Mouse (Mus musculus) embryonic facial prominence, embryonic 11.5 days (tissue): ENCODE measurements around the gene Elk4. TPM values are rescaled to one million over a fixed set of nuclear protein-coding genes. Genes with fewer than 3 reads are reported as not detected.
A peak's percentile ranks its signal among the peaks of the same experiment; 100 is the strongest.

Experiments used
- ATAC-seq: fragments of 200-750 bp; cut with Nextera tagmentation; replicated peaks from 2 replicates; pipeline ENCODE4 v1.8.0; 2017; ENCODE audit warnings: low read depth; ENCODE audit not compliant: insufficient number of reproducible peaks, low FRiP score, low TSS enrichment
- DNase-seq: peaks from one replicate; pipeline ENCODE4 v3.0.0-alpha.2; 2015; ENCODE audit warnings: low spot score
- H3K27ac ChIP-seq: fragments of 300-500 bp; sonication (generic); replicated peaks from 2 replicates; pipeline ENCODE4 v1.5.1; 2014; ENCODE audit warnings: mild to moderate bottlenecking, low read depth, low read length, control low read depth
- H3K27me3 ChIP-seq: fragments of 300-500 bp; sonication (generic); 2 replicates; pipeline ENCODE4 v1.6.1; 2014; ENCODE audit warnings: mild to moderate bottlenecking, low read length, moderate library complexity, mixed read lengths; ENCODE audit not compliant: control insufficient read depth, insufficient read depth
- H3K36me3 ChIP-seq: fragments of 300-500 bp; sonication (generic); replicated peaks from 2 replicates; pipeline ENCODE4 v1.6.1; 2014; ENCODE audit warnings: low read depth, mild to moderate bottlenecking, low read length, moderate library complexity, mixed read lengths; ENCODE audit not compliant: control insufficient read depth, insufficient read depth
- H3K4me1 ChIP-seq: fragments of 300-500 bp; sonication (generic); 2 replicates; pipeline ENCODE4 v1.6.1; 2014; ENCODE audit warnings: low read length, mixed read lengths; ENCODE audit not compliant: control insufficient read depth, insufficient read depth
- H3K4me2 ChIP-seq: fragments of 300-500 bp; sonication (generic); 2 replicates; pipeline ENCODE4 v1.6.1; 2014; ENCODE audit warnings: low read depth, mild to moderate bottlenecking, control low read depth, low read length, moderate library complexity
- H3K4me3 ChIP-seq: fragments of 300-500 bp; sonication (generic); 2 replicates; pipeline ENCODE4 v1.5.1; 2014; ENCODE audit warnings: low read depth, low read length, control low read depth
- H3K9ac ChIP-seq: fragments of 300-500 bp; sonication (generic); replicated peaks from 2 replicates; pipeline ENCODE4 v1.6.1; 2014; ENCODE audit warnings: mild to moderate bottlenecking, control low read depth, low read length
- H3K9me3 ChIP-seq: fragments of 300-500 bp; sonication (generic); replicated peaks from 2 replicates; pipeline ENCODE4 v1.6.1; 2016; ENCODE audit warnings: mild to moderate bottlenecking, low read length, inconsistent platforms, mixed read lengths; ENCODE audit not compliant: control insufficient read depth
- WGBS: fragments of 180-500 bp; shearing (Covaris S2); extraction: QIAGEN DNeasy Blood & Tissue Kit; methylation state at CpG from one replicate; pipeline ENCODE4 v1.1.7; 2014; 5-methylcytosine and 5-hydroxymethylcytosine counted together
- polyA plus RNA-seq: library from polyadenylated mRNA; unstranded; fragments of >200 nt; fragmentation: Nextera tagmentation; extraction: Ambion mirVana; gene quantifications from 2 replicates; pipeline ENCODE4 v1.2.1, GENCODE M21; 2014

Gene Elk4
- polyA plus RNA-seq, 1 experiment from 2014 or later: 19.8 TPM

- H3K4me3 ChIP-seq: no peak overlapping the region
- H3K36me3 ChIP-seq: no peaks in the 10 kb centered on the region
- no peak overlapping the region for H3K4me2 ChIP-seq
- no peak overlapping the region for H3K9ac ChIP-seq
- 26% methylated on average over 15 of the region's 15 CpGs for WGBS
- peak; percentile 76 for DNase-seq
- ATAC-seq: 0 out of 2 replicates have a peak, but pooled peaks have one; percentile 29
- no peaks in the 10 kb centered on the region for H3K4me1 ChIP-seq
- no peak overlapping the region for H3K27ac ChIP-seq
- no peaks in the 10 kb centered on the region for H3K9me3 ChIP-seq
- H3K27me3 ChIP-seq: no peaks in the 10 kb centered on the region
Observed at GRCm38 (mm10) chr1:132046143-132046735, 38.8 kb downstream of the Elk4 start.

DNA sequence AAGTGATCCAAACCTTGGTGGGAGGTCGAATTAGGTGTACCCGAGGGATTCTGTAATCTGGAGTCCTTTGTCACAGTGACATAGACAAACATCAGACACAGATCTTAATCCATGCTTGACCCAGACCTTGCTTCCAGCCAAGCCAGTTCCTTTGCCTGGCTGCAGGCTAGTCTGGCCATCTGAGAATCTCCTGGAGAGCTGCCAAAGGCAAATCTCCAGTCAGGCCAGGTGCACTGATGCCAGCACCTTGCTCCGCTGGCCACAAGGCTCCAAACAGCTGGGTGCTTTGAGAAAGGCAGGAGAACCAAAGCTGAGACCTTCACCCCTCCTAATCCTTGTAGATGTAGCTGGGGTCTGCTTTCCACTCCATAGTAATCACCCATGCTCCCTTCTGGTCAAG is 44.3 kb downstream of the Elk4 start:
- H3K9ac ChIP-seq: no peak overlapping the region
- WGBS: 90% methylated on average over 3 of the region's 3 CpGs
- H3K27me3 ChIP-seq: no peaks in the 10 kb centered on the region
- H3K9me3 ChIP-seq: no peaks in the 10 kb centered on the region
- DNase-seq (no peak), ATAC-seq (no peak)
- no peaks in the 10 kb centered on the region for H3K4me1 ChIP-seq
- no peak overlapping the region for H3K4me3 ChIP-seq
- H3K27ac ChIP-seq: no peak overlapping the region
- no peak overlapping the region for H3K4me2 ChIP-seq
- H3K36me3 ChIP-seq: no peaks in the 10 kb centered on the region

DNA sequence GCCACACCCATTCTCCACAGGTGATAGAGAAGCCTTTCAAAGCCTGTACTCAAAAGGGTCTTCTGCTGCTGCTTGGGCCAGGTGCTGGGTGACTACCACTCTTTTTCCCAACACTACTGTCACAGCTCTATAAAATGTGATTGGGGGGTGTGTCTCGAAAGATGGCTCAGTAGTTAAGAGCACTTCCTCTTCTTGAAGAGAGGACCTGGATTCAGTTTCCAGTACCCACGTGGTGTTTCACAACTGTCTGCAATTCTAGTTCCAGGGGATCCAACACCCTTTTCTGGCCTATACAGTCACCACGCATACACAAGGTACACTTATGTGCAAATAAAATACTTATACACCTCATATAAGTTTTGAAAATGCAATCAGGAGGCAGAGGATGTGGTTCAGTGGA is 47.0 kb downstream of the Elk4 start:
- no peaks in the 10 kb centered on the region for H3K4me1 ChIP-seq
- H3K4me3 ChIP-seq: no peak overlapping the region
- ATAC-seq (no peak), DNase-seq (no peak)
- WGBS: 82% methylated on average over 3 of the region's 3 CpGs
- H3K27ac ChIP-seq: no peak overlapping the region
- H3K27me3 ChIP-seq: no peaks in the 10 kb centered on the region
- no peaks in the 10 kb centered on the region for H3K9me3 ChIP-seq
- H3K9ac ChIP-seq: no peak overlapping the region
- no peak overlapping the region for H3K4me2 ChIP-seq
- H3K36me3 ChIP-seq: no peaks in the 10 kb centered on the region

DNA sequence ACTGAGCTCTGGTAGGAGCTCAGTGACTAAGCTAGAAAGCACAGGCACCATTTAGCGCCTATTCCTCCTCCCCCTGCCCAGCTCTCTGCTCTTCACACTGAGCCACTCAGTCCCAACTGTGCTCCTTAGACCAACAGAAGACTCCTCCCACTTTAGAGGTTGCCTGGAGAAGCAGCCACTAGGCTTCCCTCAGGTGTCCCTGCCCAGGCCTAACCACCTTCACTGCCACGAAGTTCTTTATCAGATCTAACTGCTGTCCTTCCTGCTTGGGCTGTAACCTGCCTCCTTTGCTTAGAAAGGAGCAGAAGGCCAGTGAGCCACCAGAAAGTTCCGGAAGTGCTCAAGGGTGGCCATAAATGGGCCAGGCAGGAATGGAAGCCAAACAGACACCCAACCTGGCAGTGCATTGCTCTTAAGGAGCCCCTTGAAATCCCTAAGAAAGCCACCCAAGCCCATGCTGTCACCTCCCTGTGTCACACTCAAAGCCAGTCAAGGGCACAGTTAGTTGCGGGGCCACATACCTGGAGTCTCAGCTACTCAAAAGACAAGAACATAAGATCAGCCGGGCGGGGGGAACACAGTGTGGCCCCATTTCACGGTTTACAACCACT is 47.8 kb downstream of the Elk4 start:
- no peak overlapping the region for H3K4me3 ChIP-seq
- no peaks in the 10 kb centered on the region for H3K36me3 ChIP-seq
- no peaks in the 10 kb centered on the region for H3K27me3 ChIP-seq
- ATAC-seq: no peak
- H3K9ac ChIP-seq: no peak overlapping the region
- 78% methylated on average over 7 of the region's 7 CpGs for WGBS
- DNase-seq: no peak
- H3K4me2 ChIP-seq: no peak overlapping the region
- no peaks in the 10 kb centered on the region for H3K9me3 ChIP-seq
- no peak overlapping the region for H3K27ac ChIP-seq
- no peaks in the 10 kb centered on the region for H3K4me1 ChIP-seq

- Histone ChIP-seq H3K9ac (no peak overlapping the region), H3K4me3 (no peak overlapping the region), H3K4me1 (no peaks in the 10 kb centered on the region), H3K9me3 (no peaks in the 10 kb centered on the region), H3K27ac (no peak overlapping the region), H3K27me3 (no peaks in the 10 kb centered on the region), H3K36me3 (no peaks in the 10 kb centered on the region), H3K4me2 (no peak overlapping the region)
- ATAC-seq (no peak), DNase-seq (no peak)
- 90% methylated on average over 5 of the region's 5 CpGs for WGBS
Observed at GRCm38 (mm10) chr1:132058558-132058957, 51.2 kb downstream of the Elk4 start.

- no peak overlapping the region for H3K27ac ChIP-seq
- WGBS: 62% methylated on average over 7 of the region's 7 CpGs
- ATAC-seq (no peak), DNase-seq (no peak)
- no peak overlapping the region for H3K9ac ChIP-seq
- no peaks in the 10 kb centered on the region for H3K9me3 ChIP-seq
- H3K36me3 ChIP-seq: no peaks in the 10 kb centered on the region
- no peak overlapping the region for H3K4me3 ChIP-seq
- H3K4me1 ChIP-seq: no peaks in the 10 kb centered on the region
- no peak overlapping the region for H3K4me2 ChIP-seq
- no peaks in the 10 kb centered on the region for H3K27me3 ChIP-seq
Observed at GRCm38 (mm10) chr1:132060036-132060769, 52.8 kb downstream of the Elk4 start.

DNA sequence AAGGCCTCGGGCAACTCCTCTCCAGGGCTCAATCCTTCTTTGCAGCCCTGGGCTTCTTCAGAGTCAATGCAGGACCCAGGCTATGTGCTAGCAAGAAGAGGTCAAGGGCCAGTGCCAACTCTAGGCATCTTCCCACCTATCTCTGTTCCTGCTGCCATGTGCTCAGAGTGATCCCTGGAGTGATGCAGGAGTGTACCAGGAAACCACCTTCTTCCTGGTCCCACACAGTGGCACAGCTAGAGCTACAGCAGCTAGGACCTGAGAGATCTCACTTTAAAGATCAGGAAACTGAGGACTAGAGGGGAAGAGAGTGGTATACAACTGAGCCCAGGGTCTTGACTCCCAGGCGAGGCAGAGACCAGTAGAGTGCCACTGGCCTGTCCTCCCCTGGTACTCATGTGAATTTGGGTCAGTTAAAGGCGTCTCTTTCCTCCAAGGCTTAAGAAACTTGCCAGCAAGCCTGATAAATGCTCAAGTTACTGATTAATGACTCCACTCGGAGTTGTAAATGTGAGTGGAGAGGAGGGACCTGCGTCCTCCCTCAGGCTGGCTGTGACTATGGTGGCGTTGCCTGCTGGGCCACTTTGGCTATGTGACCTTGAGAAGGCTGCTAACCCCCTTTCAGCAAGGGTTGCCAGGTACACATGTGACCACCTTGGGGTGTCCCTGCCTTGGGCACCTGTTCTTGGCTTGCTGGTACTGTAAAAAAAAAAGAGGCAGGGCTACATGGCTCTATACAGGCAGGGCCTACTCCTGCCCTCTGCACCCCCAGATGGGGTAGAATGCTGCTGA is 54.5 kb downstream of the Elk4 start:
- H3K4me2 ChIP-seq: no peak overlapping the region
- no peaks in the 10 kb centered on the region for H3K36me3 ChIP-seq
- H3K9me3 ChIP-seq: no peaks in the 10 kb centered on the region
- WGBS: 68% methylated on average over 6 of the region's 6 CpGs
- no peak for DNase-seq
- H3K27me3 ChIP-seq: peaks cover 4% of the 10 kb centered on the region
- H3K4me1 ChIP-seq: no peaks in the 10 kb centered on the region
- H3K4me3 ChIP-seq: no peak overlapping the region
- no peak overlapping the region for H3K9ac ChIP-seq
- no peak for ATAC-seq
- H3K27ac ChIP-seq: no peak overlapping the region
